Mouse (Mus musculus) telencephalon, adult 2 months (tissue): ENCODE data around the gene Cd79a.

ENCODE experiments used
- DNase-seq: peaks from one replicate; pipeline ENCODE4 v3.0.0-alpha.2; 2011; ENCODE audit warnings: low read depth, low spot score

The Cd79a gene

GRCm38 (mm10) chr7:24897224-24897623 lies at the start of gene Cd79a:
Gene Cd79a, plus strand, starts transcription at chr7:24897381.
- DNase-seq, result no peak

- peak; percentile 82 for DNase-seq
These were observed 47.0 kb upstream of the Cd79a start for GRCm38 (mm10) chr7:24850162-24850561.

GRCm38 (mm10) chr7:24850899-24851303 lies 46.3 kb upstream of the Cd79a start:
- DNase-seq, result no peak

GRCm38 (mm10) chr7:24851596-24852325 lies 45.4 kb upstream of the Cd79a start:
- no peak for DNase-seq

- no peak for DNase-seq
These were observed 44.5 kb upstream of the Cd79a start for GRCm38 (mm10) chr7:24852557-24853232.

- no peak for DNase-seq
These were observed 44.0 kb upstream of the Cd79a start for GRCm38 (mm10) chr7:24853233-24853563.

GRCm38 (mm10) chr7:24853695-24854094 lies 43.5 kb upstream of the Cd79a start:
- DNase-seq, result no peak

GRCm38 (mm10) chr7:24856460-24857120 lies 40.6 kb upstream of the Cd79a start:
- no peak for DNase-seq

GRCm38 (mm10) chr7:24859234-24859633 lies 37.9 kb upstream of the Cd79a start:
- no peak for DNase-seq

GRCm38 (mm10) chr7:24861913-24862312 lies 35.3 kb upstream of the Cd79a start, which contains the start of gene Gm9844:
Gene Gm9844, plus strand, starts transcription at chr7:24862213.
- DNase-seq, result no peak

GRCm38 (mm10) chr7:24862853-24863252 lies 34.3 kb upstream of the Cd79a start:
- no peak for DNase-seq

- DNase-seq, result no peak
These were observed 33.0 kb upstream of the Cd79a start for GRCm38 (mm10) chr7:24864156-24864555.

- DNase-seq, result no peak
These were observed 28.1 kb upstream of the Cd79a start for GRCm38 (mm10) chr7:24869080-24869479.

- DNase-seq, result no peak
These were observed 27.5 kb upstream of the Cd79a start, which contains the start of the genes Lypd4 and Dmrtc2 for GRCm38 (mm10) chr7:24869532-24870165. Gene Lypd4, minus strand, starts transcription at chr7:24869941. Gene Dmrtc2, plus strand, starts transcription at chr7:24870057.

- DNase-seq, result no peak
These were observed 19.6 kb upstream of the Cd79a start for GRCm38 (mm10) chr7:24877588-24877987.

GRCm38 (mm10) chr7:24879620-24880019 lies 17.6 kb upstream of the Cd79a start:
- no peak for DNase-seq

GRCm38 (mm10) chr7:24882416-24883199 lies 14.6 kb upstream of the Cd79a start:
- no peak for DNase-seq

- DNase-seq, result peak; percentile 99
These were observed 13.1 kb upstream of the Cd79a start, which contains the start of gene Rps19 for GRCm38 (mm10) chr7:24883896-24884692. Gene Rps19, plus strand, starts transcription at chr7:24884371.

- DNase-seq, result no peak
These were observed 12.4 kb upstream of the Cd79a start for GRCm38 (mm10) chr7:24884693-24885291.
